Mouse (Mus musculus) thymus, adult 2 months (tissue): Measurements from ENCODE around the gene Ankrd40. TPM values are rescaled to one million over a fixed set of nuclear protein-coding genes. Genes with fewer than 3 reads are reported as not detected.

Experiments used
- DNase-seq: peaks from one replicate; pipeline ENCODE4 v3.0.0; 2021
- H3K27ac ChIP-seq: fragments of 200-500 bp; 2 replicates; pipeline ENCODE4 v1.5.1; 2012; ENCODE audit warnings: low read length, control low read depth; ENCODE audit not compliant: control insufficient read depth, insufficient read depth
- H3K27me3 ChIP-seq: fragments of 200-500 bp; 2 replicates; pipeline ENCODE4 v1.6.1; 2012; ENCODE audit warnings: mild to moderate bottlenecking, low read length, moderate library complexity, mixed read lengths; ENCODE audit not compliant: control insufficient read depth, insufficient read depth
- H3K36me3 ChIP-seq: fragments of 200-500 bp; 2 replicates; pipeline ENCODE4 v1.6.1; 2012; ENCODE audit warnings: mild to moderate bottlenecking, low read length, moderate library complexity; ENCODE audit not compliant: control insufficient read depth, insufficient read depth
- H3K4me1 ChIP-seq: fragments of 200-500 bp; replicated peaks from 2 replicates; pipeline ENCODE4 v1.6.1; 2012; ENCODE audit warnings: low read length; ENCODE audit not compliant: control insufficient read depth, insufficient read depth
- H3K4me3 ChIP-seq: fragments of 200-500 bp; 2 replicates; pipeline ENCODE4 v1.5.1; 2012; ENCODE audit warnings: mild to moderate bottlenecking, low read length, control low read depth, moderate library complexity; ENCODE audit not compliant: control insufficient read depth, insufficient read depth
- CTCF ChIP-seq: fragments of 200-500 bp; IDR thresholded peaks from 2 replicates; pipeline ENCODE4 v1.5.1; 2012; ENCODE audit warnings: mild to moderate bottlenecking, control low read depth, low read length, moderate library complexity, borderline replicate concordance; ENCODE audit not compliant: control insufficient read depth, poor library complexity, insufficient read depth; ENCODE audit errors: extremely low read depth
- POLR2A ChIP-seq: fragments of 200-500 bp; IDR thresholded peaks from 2 replicates; pipeline ENCODE4 v1.6.1; 2012; ENCODE audit warnings: mild to moderate bottlenecking, low read length, control low read depth, moderate library complexity; ENCODE audit not compliant: control insufficient read depth, poor library complexity, insufficient read depth; ENCODE audit errors: extremely low read depth
- WGBS: fragments of 180-500 bp; shearing (Covaris S2); methylation state at CpG from one replicate; pipeline ENCODE4 v1.1.7; 2018; 5-methylcytosine and 5-hydroxymethylcytosine counted together
- polyA plus RNA-seq: library from polyadenylated mRNA; depleted of rRNA; stranded (reverse); fragments of >200 nt; gene quantifications from 2 replicates; pipeline ENCODE4 v1.2.3, GENCODE M21; 2012

The Ankrd40 gene
- polyA plus RNA-seq, 1 experiment, result 120 TPM

GRCm38 (mm10) chr11:94349839-94350238 is 22.0 kb downstream of the Ankrd40 start:
- no peak overlapping the region for H3K4me3 ChIP-seq
- no peak overlapping the region for H3K27ac ChIP-seq
- no peaks in the 10 kb centered on the region for H3K27me3 ChIP-seq
- WGBS, result 92% methylated on average over 2 of the region's 2 CpGs
- no peak for TF ChIP-seq POLR2A
- no peak for TF ChIP-seq CTCF
- peaks cover 11% of the 10 kb centered on the region for H3K4me1 ChIP-seq
- DNase-seq, result no peak
- no peaks in the 10 kb centered on the region for H3K36me3 ChIP-seq

- 78% methylated on average over 1 of the region's 1 CpGs for WGBS
- TF ChIP-seq POLR2A (no peak), CTCF (no peak)
- Histone ChIP-seq H3K4me1 (peaks cover 6% of the 10 kb centered on the region; the same call in 1 of the 2 replicates), H3K27ac (no peak overlapping the region), H3K27me3 (no peaks in the 10 kb centered on the region), H3K4me3 (no peak overlapping the region), H3K36me3 (no peaks in the 10 kb centered on the region)
- DNase-seq, result no peak
Measured at GRCm38 (mm10) chr11:94350337-94350736, 22.5 kb downstream of the Ankrd40 start.

- Histone ChIP-seq H3K4me1 (peaks cover under 1% of the 10 kb centered on the region; the same call in 1 of the 2 replicates), H3K27ac (no peak overlapping the region), H3K27me3 (no peaks in the 10 kb centered on the region), H3K4me3 (no peak overlapping the region), H3K36me3 (no peaks in the 10 kb centered on the region)
- TF ChIP-seq POLR2A, result no peak
- TF ChIP-seq CTCF, result no peak
- no peak for DNase-seq
- WGBS, result 68% methylated on average over 3 of the region's 3 CpGs
Measured at GRCm38 (mm10) chr11:94351094-94351493, 23.3 kb downstream of the Ankrd40 start.

GRCm38 (mm10) chr11:94355521-94356217 is 27.9 kb downstream of the Ankrd40 start:
- Histone ChIP-seq H3K4me3 (no peak overlapping the region), H3K27me3 (no peaks in the 10 kb centered on the region), H3K27ac (no peak overlapping the region), H3K4me1 (no peaks in the 10 kb centered on the region), H3K36me3 (no peaks in the 10 kb centered on the region)
- DNase-seq, result no peak
- 91% methylated on average over 9 of the region's 9 CpGs for WGBS
- no peak for TF ChIP-seq CTCF
- no peak for TF ChIP-seq POLR2A

- Histone ChIP-seq H3K4me1 (no peaks in the 10 kb centered on the region), H3K4me3 (no peak overlapping the region), H3K27me3 (no peaks in the 10 kb centered on the region), H3K36me3 (no peaks in the 10 kb centered on the region), H3K27ac (no peak overlapping the region)
- no peak for TF ChIP-seq CTCF
- TF ChIP-seq POLR2A, result no peak
- no peak for DNase-seq
- WGBS, result 96% methylated on average over 12 of the region's 12 CpGs
Measured at GRCm38 (mm10) chr11:94359168-94359567, 31.4 kb downstream of the Ankrd40 start.

GRCm38 (mm10) chr11:94361166-94361870 is 33.5 kb downstream of the Ankrd40 start:
- no peaks in the 10 kb centered on the region for H3K27me3 ChIP-seq
- no peak for DNase-seq
- no peak for TF ChIP-seq CTCF
- TF ChIP-seq POLR2A, result no peak
- no peaks in the 10 kb centered on the region for H3K4me1 ChIP-seq
- no peak overlapping the region for H3K27ac ChIP-seq
- WGBS, result 94% methylated on average over 14 of the region's 14 CpGs
- no peaks in the 10 kb centered on the region for H3K36me3 ChIP-seq
- no peak overlapping the region for H3K4me3 ChIP-seq

- H3K36me3 ChIP-seq, result no peaks in the 10 kb centered on the region
- H3K27ac ChIP-seq, result no peak overlapping the region
- no peaks in the 10 kb centered on the region for H3K4me1 ChIP-seq
- no peaks in the 10 kb centered on the region for H3K27me3 ChIP-seq
- H3K4me3 ChIP-seq, result no peak overlapping the region
- 97% methylated on average over 5 of the region's 5 CpGs for WGBS
- TF ChIP-seq POLR2A, result no peak
- no peak for DNase-seq
Measured at GRCm38 (mm10) chr11:94362101-94362500, 34.3 kb downstream of the Ankrd40 start.
